Mouse (Mus musculus) CH12.LX (cell line): ENCODE measurements around the gene Ube2e1.

ENCODE experiments used
- CTCF ChIP-seq, 2 experiments: IDR thresholded peaks in 1 of 2; conservative IDR thresholded peaks in 1 of 2; 2 replicates each; pipeline ENCODE4 v1.5.1; 2011 to 2012; ENCODE audit warnings: low read depth in 2 of 2, low read length in 2 of 2, improper control_type of control experiment in 1 of 2, inconsistent platforms in 1 of 2, mild to moderate bottlenecking in 1 of 2, moderate library complexity in 1 of 2
- MYC ChIP-seq: IDR thresholded peaks from 2 replicates; pipeline ENCODE4 v1.6.1; 2011; ENCODE audit warnings: low read depth, mild to moderate bottlenecking, improper control_type of control experiment, low read length

DNA sequence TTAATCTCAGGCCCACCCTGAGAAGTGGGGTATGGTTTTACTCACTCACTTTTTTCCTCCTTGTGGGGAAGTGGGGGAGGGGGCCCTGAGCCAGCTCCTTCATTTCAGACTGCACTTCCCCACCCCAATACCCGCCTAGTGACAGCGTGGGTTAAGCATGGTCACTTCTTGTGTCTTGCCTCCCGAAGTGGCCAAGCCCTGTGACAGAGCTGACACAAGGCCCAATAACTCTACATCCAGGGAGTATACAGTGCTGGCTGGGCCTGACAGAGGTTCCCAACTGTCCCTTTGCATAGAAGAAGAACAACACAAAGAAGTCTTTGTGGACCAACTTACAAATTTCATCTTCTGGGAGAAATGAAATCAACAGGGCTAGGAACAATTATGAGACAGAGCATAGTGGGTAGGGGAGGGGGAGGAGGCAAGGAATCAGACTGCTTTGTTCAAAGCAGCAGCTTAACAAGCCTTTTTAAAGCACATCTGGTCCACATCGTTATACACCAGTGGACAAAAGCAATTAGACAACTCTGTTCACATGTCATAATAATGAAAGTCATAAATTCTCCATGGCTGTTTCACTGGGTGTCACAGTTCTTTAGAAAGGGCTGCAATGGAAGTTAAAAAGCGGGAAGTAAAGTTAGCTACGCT lies 42.2 kb upstream of the Ube2e1 start:
- TF ChIP-seq CTCF (conservative IDR thresholded peaks at IDR 0.05 in 1 of 2, IDR thresholded peaks at IDR 0.05 in 1 of 2; ENCODE audit: low read depth in 2 of 2, low read length in 2 of 2) = no peak
- no peak for TF ChIP-seq MYC
